Mouse (Mus musculus) common myeloid progenitor, adult 5-6 weeks (primary cell): ENCODE measurements around the gene Trpc4ap. TPM values are rescaled to one million over a fixed set of nuclear protein-coding genes. Genes with fewer than 3 reads are reported as not detected.

ENCODE experiments used
- ATAC-seq: replicated peaks from 2 replicates; pipeline ENCODE4 v1.8.0; 2016; ENCODE audit warnings: low read depth, mild to moderate bottlenecking, moderate TSS enrichment, inconsistent platforms; ENCODE audit not compliant: poor library complexity, severe bottlenecking
- total RNA-seq: library from RNA; stranded (forward); fragments of 200-1000, 187-1606 nt; gene quantifications from 2 replicates; pipeline ENCODE4 v1.2.3, GENCODE M21; 2017

Gene Trpc4ap
- total RNA-seq, 1 experiment from 2014 or later: 73.5 TPM

GRCm38 (mm10) chr2:155695316-155695715 is 3.1 kb upstream of the Trpc4ap start:
- ATAC-seq: no peak

GRCm38 (mm10) chr2:155694564-155694963 is 2.4 kb upstream of the Trpc4ap start:
- no peak for ATAC-seq

GRCm38 (mm10) chr2:155693136-155693535 is 952 bp upstream of the Trpc4ap start:
- no peak for ATAC-seq

GRCm38 (mm10) chr2:155691336-155691722 is 855 bp downstream of the Trpc4ap start:
- no peak for ATAC-seq

- no peak for ATAC-seq
These were observed 3.0 kb downstream of the Trpc4ap start for GRCm38 (mm10) chr2:155689211-155689610.

- ATAC-seq: no peak
These were observed 4.4 kb downstream of the Trpc4ap start for GRCm38 (mm10) chr2:155687746-155688145.

- ATAC-seq: no peak
These were observed 5.6 kb downstream of the Trpc4ap start for GRCm38 (mm10) chr2:155686572-155686971.

- ATAC-seq: no peak
These were observed 8.4 kb downstream of the Trpc4ap start for GRCm38 (mm10) chr2:155683821-155684220.

- 0 out of 2 replicates have a peak, but pooled peaks have one; percentile 29 for ATAC-seq
These were observed 9.0 kb downstream of the Trpc4ap start for GRCm38 (mm10) chr2:155683137-155683536.

GRCm38 (mm10) chr2:155681874-155682273 is 10.3 kb downstream of the Trpc4ap start:
- no peak for ATAC-seq

- no peak for ATAC-seq
These were observed 11.0 kb downstream of the Trpc4ap start for GRCm38 (mm10) chr2:155681194-155681593.

GRCm38 (mm10) chr2:155680591-155680990 is 11.6 kb downstream of the Trpc4ap start:
- ATAC-seq: peak; percentile 68

- no peak for ATAC-seq
These were observed 12.5 kb downstream of the Trpc4ap start for GRCm38 (mm10) chr2:155679586-155680110.

GRCm38 (mm10) chr2:155675118-155675517 is 17.1 kb downstream of the Trpc4ap start:
- no peak for ATAC-seq

- 0 out of 2 replicates have a peak, but pooled peaks have one; percentile 60 for ATAC-seq
These were observed 18.6 kb downstream of the Trpc4ap start for GRCm38 (mm10) chr2:155673546-155673945.

- ATAC-seq: no peak
These were observed 20.9 kb downstream of the Trpc4ap start for GRCm38 (mm10) chr2:155671236-155671635.

GRCm38 (mm10) chr2:155668461-155668860 is 23.7 kb downstream of the Trpc4ap start:
- peak; percentile 52; the same call in 1 of the 2 replicates for ATAC-seq

- no peak for ATAC-seq
These were observed 24.3 kb downstream of the Trpc4ap start for GRCm38 (mm10) chr2:155667881-155668280.

- ATAC-seq: no peak
These were observed 28.2 kb downstream of the Trpc4ap start for GRCm38 (mm10) chr2:155663910-155664460.

GRCm38 (mm10) chr2:155663097-155663496 is 29.1 kb downstream of the Trpc4ap start:
- peak; percentile 81 for ATAC-seq

- ATAC-seq: no peak
These were observed 29.8 kb downstream of the Trpc4ap start for GRCm38 (mm10) chr2:155662390-155662789.

GRCm38 (mm10) chr2:155655759-155656372 is 36.3 kb downstream of the Trpc4ap start:
- no peak for ATAC-seq
